Mouse (Mus musculus) liver, embryonic 13.5 days (tissue): ENCODE results near the gene Lamtor3. TPM values are rescaled to one million over a fixed set of nuclear protein-coding genes. Genes with fewer than 3 reads are reported as not detected.
"Not testable (repeated sequence)": the region's sequence is repeated elsewhere in the genome, so short reads cannot be mapped to it uniquely, and the experiment has no call there.

Experiments used
- ATAC-seq: fragments of 200-750 bp; cut with Nextera tagmentation; 2 replicates; pipeline ENCODE4 v1.8.0; 2017; ENCODE audit warnings: low read depth, mild to moderate bottlenecking, moderate number of reproducible peaks, moderate library complexity
- DNase-seq: peaks from one replicate; pipeline ENCODE4 v3.0.0; 2022
- H3K27ac ChIP-seq: fragments of 300-500 bp; sonication (generic); 2 replicates; pipeline ENCODE4 v1.5.1; 2015; ENCODE audit warnings: moderate library complexity, mild to moderate bottlenecking, inconsistent platforms
- H3K27me3 ChIP-seq: fragments of 300-500 bp; sonication (generic); 2 replicates; pipeline ENCODE4 v1.6.1; 2015; ENCODE audit warnings: mild to moderate bottlenecking, inconsistent platforms
- H3K36me3 ChIP-seq: fragments of 300-500 bp; sonication (generic); 2 replicates; pipeline ENCODE4 v1.6.1; 2015; ENCODE audit warnings: mild to moderate bottlenecking, inconsistent platforms
- H3K4me1 ChIP-seq: fragments of 300-500 bp; sonication (generic); replicated peaks from 2 replicates; pipeline ENCODE4 v1.6.1; 2015; ENCODE audit warnings: inconsistent platforms
- H3K4me2 ChIP-seq: fragments of 300-500 bp; sonication (generic); 2 replicates; pipeline ENCODE4 v1.6.1; 2015; ENCODE audit warnings: inconsistent platforms, mild to moderate bottlenecking, moderate library complexity
- H3K4me3 ChIP-seq: fragments of 300-500 bp; sonication (generic); replicated peaks from 2 replicates; pipeline ENCODE4 v1.5.1; 2015; ENCODE audit warnings: mild to moderate bottlenecking, inconsistent platforms
- H3K9ac ChIP-seq: fragments of 300-500 bp; sonication (generic); 2 replicates; pipeline ENCODE4 v1.6.1; 2015; ENCODE audit warnings: mild to moderate bottlenecking, inconsistent platforms
- H3K9me3 ChIP-seq: fragments of 300-500 bp; sonication (generic); replicated peaks from 2 replicates; pipeline ENCODE4 v1.6.1; 2016; ENCODE audit warnings: inconsistent platforms
- WGBS: fragments of 180-500 bp; shearing (Covaris S2); methylation state at CpG from one replicate; pipeline ENCODE4 v1.1.7; 2015; ENCODE audit not compliant: insufficient replicate concordance; 5-methylcytosine and 5-hydroxymethylcytosine counted together
- polyA plus RNA-seq: library from polyadenylated mRNA; unstranded; fragments of >200 nt; fragmentation: Nextera tagmentation; extraction: Ambion mirVana; gene quantifications from 2 replicates; pipeline ENCODE4 v1.2.1, GENCODE M21; 2015

Gene Lamtor3
- polyA plus RNA-seq, 1 experiment from 2014 or later = 65.6 TPM

DNA sequence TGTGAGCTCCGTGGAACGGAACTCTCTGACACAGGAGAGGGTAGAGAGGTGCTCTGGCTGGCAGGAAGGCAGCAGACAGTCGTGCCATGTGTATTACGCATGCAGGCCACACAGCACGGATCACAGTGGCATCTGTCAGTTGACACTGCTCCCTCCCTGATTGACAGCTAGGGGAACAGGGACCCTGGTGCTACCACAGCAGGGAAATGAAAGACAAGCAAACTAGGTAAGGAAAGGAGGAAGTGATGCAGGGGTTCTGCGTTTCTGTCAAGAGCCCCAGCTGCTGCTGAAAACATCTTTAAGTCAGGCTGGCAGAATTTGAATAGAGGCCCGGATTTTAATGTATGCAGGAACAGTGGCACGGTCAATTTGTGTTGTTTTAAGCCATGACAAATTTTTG, 45.2 kb downstream of the Lamtor3 start:
- Histone ChIP-seq H3K27me3 (no peaks in the 10 kb centered on the region), H3K4me3 (no peak overlapping the region), H3K9me3 (no peaks in the 10 kb centered on the region), H3K36me3 (peaks cover 48% of the 10 kb centered on the region), H3K4me1 (peaks cover 60% of the 10 kb centered on the region), H3K9ac (no peak overlapping the region), H3K27ac (0 out of 2 replicates have a peak overlapping the region, but pooled peaks have one; percentile 18), H3K4me2 (no peak overlapping the region)
- ATAC-seq = no peak
- 65% methylated on average over 8 of the region's 8 CpGs for WGBS
- DNase-seq = no peak

DNA sequence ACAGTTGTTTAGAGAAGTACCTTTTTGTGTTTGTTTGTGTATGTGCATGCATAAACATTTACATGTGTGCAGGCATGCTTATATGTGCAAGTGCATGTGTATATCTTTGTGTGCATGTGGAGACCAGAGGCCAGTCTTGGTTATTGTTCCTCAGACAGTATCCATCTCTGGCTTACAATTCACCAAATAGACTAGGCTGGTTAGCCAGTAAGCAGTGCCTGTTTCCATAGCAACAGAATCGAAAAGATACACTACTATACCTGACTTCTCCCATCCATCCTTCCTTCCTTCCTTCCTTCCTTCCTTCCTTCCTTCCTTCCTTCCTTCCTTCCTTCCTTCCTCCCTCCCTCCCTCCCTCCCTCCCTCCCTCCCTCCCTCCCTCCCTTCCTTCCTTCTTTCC, 45.7 kb downstream of the Lamtor3 start:
- Histone ChIP-seq H3K36me3 (peaks cover 48% of the 10 kb centered on the region), H3K4me1 (peaks cover 62% of the 10 kb centered on the region)
- H3K4me2 ChIP-seq, H3K27me3 ChIP-seq, ATAC-seq, H3K4me3 ChIP-seq, H3K27ac ChIP-seq, H3K9ac ChIP-seq, DNase-seq, H3K9me3 ChIP-seq: not testable (repeated sequence)
- 35% methylated on average over 1 of the region's 1 CpGs for WGBS

DNA sequence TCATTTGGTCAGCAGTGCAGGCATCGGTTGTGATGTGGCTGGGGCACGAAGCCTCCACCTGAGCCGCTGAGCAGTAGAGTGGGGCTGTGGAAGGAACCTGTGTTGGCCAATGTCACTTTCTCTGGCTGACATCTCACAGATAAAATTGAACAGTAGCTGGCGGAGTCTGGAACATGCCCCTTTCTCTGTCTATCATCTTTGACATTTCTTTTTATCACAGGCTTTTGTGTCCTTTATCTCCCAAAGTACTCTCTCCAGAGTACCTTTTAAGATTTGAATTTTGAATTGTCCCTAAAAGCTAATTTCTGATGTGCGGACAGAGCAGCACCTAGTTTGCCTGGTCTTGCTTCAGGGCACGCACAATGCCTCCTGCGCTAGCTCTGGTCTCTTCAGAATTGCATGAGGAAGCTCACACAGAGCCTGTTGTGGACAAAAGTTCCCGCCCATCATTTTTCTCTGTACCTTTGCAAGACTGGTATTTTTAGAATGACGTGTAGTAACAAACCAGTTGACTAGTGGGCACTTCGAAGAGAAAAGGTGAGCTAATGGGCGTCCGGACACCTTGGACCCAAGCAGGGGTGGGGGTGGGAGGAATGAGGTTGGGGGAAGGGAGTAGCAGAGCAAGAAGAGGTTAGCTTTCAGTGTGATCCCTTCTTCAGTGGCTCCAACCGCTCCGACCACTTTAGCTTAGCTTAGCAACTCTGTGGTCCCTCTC, 50.0 kb downstream of the Lamtor3 start:
- H3K9ac ChIP-seq = peak overlapping the region; percentile 71
- H3K36me3 ChIP-seq = peaks cover 31% of the 10 kb centered on the region
- peak overlapping the region; percentile 99 for H3K27ac ChIP-seq
- WGBS = 15% methylated on average over 14 of the region's 14 CpGs
- DNase-seq = no peak
- H3K27me3 ChIP-seq = no peaks in the 10 kb centered on the region
- H3K4me3 ChIP-seq = peak overlapping the region; percentile 44
- peaks cover 76% of the 10 kb centered on the region for H3K4me1 ChIP-seq
- H3K4me2 ChIP-seq = peak overlapping the region; percentile 76
- peak; percentile 18 for ATAC-seq
- H3K9me3 ChIP-seq = no peaks in the 10 kb centered on the region

DNA sequence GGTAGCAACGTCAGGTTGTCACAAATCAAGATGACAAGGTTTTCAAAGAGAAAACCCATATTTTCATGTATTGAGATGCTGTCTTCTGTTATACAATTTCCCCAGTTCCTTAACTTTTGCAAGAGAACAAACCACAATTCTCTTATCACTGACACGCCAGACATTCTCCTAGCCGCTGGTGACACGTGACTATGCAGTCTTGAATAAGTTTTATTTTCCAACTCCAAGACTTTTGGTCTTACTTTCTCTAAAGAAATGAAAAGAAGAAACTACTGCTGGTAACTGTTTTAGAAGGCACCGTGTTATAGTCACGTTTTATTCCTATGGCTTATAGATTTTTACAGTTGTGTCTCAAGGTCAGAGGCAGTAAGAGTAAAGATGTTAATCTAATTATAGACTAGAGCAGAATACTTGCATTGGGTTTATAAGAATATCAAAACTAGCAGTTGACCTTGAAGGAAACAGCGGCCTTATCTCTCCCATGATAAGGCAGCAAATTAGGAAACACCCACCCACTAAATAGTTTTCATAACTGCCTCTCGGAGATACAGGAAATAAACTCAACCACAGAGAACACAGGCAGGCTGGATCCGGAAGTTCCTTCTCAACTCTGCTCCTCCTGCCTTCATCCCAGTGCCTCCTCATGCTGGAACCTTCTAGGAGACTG, 50.6 kb downstream of the Lamtor3 start:
- Histone ChIP-seq H3K9me3 (no peaks in the 10 kb centered on the region), H3K4me1 (peaks cover 76% of the 10 kb centered on the region), H3K4me3 (peak overlapping the region; percentile 44), H3K9ac (peak overlapping the region; percentile 71), H3K27ac (peak overlapping the region; percentile 99), H3K4me2 (peak overlapping the region; percentile 76), H3K27me3 (no peaks in the 10 kb centered on the region), H3K36me3 (peaks cover 24% of the 10 kb centered on the region)
- DNase-seq = peak; percentile 67
- WGBS = 7% methylated on average over 9 of the region's 9 CpGs
- peak; percentile 50 for ATAC-seq

DNA sequence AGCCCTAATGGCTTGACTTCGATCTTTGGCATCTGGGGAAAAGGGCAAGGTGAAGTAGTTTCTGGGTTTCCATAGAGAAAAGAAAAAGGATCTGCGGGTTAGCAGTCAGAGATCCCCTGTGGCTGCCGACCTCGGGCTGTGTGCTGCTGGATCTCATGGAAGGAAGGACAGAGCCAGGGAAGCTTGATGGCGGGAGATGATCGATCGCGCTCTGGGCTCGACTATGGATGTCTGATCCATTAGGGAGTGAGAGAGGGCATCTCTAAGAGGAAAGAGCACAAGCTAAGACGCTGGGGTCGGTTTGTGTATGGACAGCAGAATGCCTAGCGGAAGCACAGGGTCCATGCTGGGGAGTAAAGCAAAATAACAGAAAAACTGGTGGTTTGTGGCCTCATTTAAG, 51.6 kb downstream of the Lamtor3 start:
- Histone ChIP-seq H3K27ac (peak overlapping the region; percentile 99), H3K4me2 (peak overlapping the region; percentile 76), H3K9ac (peak overlapping the region; percentile 70), H3K9me3 (no peaks in the 10 kb centered on the region), H3K36me3 (peaks cover 17% of the 10 kb centered on the region), H3K4me1 (peaks cover 86% of the 10 kb centered on the region), H3K27me3 (no peaks in the 10 kb centered on the region), H3K4me3 (peak overlapping the region; percentile 26)
- 32% methylated on average over 12 of the region's 12 CpGs for WGBS
- DNase-seq = peak; percentile 49
- ATAC-seq = no peak

DNA sequence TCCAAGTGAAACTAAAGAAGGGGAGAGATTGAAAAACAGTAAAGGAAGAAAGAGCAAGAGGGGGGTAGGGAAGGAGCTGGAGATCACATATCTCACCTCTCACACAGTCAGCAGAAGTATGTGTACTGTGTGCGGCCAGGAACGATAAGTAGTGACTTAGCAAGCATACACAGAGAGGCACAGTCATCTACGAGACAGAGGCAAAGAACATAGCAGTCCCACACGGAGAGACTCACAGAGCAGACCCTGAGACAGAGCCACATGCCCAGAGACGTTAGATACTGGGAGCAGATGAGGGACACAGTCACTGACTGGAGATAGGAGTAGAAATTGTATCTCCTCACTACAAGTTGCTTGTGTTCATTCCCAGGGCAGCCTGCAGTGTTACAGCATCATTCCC, 53.9 kb downstream of the Lamtor3 start:
- H3K4me2 ChIP-seq = peak overlapping the region; percentile 62
- DNase-seq = peak; percentile 74
- ATAC-seq = peak; percentile 93
- peak overlapping the region; percentile 99 for H3K27ac ChIP-seq
- peaks cover 15% of the 10 kb centered on the region for H3K36me3 ChIP-seq
- 11% methylated on average over 5 of the region's 5 CpGs for WGBS
- no peaks in the 10 kb centered on the region for H3K27me3 ChIP-seq
- H3K4me1 ChIP-seq = peaks cover 89% of the 10 kb centered on the region
- peak overlapping the region; percentile 28 for H3K4me3 ChIP-seq
- no peaks in the 10 kb centered on the region for H3K9me3 ChIP-seq
- peak overlapping the region; percentile 70 for H3K9ac ChIP-seq

DNA sequence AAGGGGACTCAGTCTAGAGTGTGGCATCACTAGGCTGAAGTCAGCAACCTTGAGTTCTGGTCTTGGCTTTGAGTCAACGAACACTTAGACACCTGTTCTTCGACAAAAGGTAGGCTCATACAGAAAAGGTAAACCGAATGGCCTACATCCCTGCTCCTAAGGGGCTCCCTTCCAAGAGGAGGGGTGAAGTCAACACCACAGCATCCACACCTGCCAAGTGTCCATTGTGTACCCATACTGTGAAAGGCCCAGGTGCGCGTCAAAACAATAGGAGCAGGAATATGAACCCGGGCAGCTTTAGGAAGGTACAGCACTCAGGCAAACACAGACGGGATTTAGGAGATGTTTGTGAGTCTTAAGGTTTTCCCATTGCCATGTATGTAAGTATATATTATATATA, 54.7 kb downstream of the Lamtor3 start:
- H3K27ac ChIP-seq = peak overlapping the region; percentile 99
- peak overlapping the region; percentile 62 for H3K4me2 ChIP-seq
- DNase-seq (no peak), ATAC-seq (no peak)
- H3K4me1 ChIP-seq = peaks cover 89% of the 10 kb centered on the region
- 0 out of 2 replicates have a peak overlapping the region, but pooled peaks have one; percentile 28 for H3K4me3 ChIP-seq
- peaks cover 20% of the 10 kb centered on the region for H3K36me3 ChIP-seq
- H3K9ac ChIP-seq = peak overlapping the region; percentile 70
- 84% methylated on average over 7 of the region's 7 CpGs for WGBS
- H3K27me3 ChIP-seq = no peaks in the 10 kb centered on the region
- H3K9me3 ChIP-seq = no peaks in the 10 kb centered on the region

DNA sequence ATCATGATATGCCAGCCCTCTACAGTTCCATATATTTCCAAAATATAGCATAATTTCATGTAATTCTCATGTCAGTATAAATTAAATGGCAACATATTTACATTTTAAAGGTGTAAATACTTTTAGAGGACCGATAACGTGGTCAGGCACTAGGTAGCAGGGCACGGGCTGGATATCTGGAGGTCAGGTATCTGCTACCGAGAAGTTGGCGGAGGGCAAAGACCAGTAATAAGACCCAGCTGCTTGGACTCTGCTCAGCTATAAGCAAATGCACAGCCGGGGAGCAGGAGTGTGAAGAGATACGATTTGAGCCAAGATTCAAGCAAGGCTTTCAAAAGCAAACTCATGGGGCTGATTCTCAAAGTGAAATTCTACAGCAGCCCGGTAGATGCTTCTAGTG, 56.0 kb downstream of the Lamtor3 start:
- no peaks in the 10 kb centered on the region for H3K9me3 ChIP-seq
- peaks cover 20% of the 10 kb centered on the region for H3K36me3 ChIP-seq
- DNase-seq (no peak), ATAC-seq (no peak)
- H3K27me3 ChIP-seq = no peaks in the 10 kb centered on the region
- peaks cover 91% of the 10 kb centered on the region for H3K4me1 ChIP-seq
- 72% methylated on average over 8 of the region's 8 CpGs for WGBS
- H3K9ac ChIP-seq = no peak overlapping the region
- H3K4me2 ChIP-seq = no peak overlapping the region
- H3K4me3 ChIP-seq = no peak overlapping the region
- peak overlapping the region; percentile 39 for H3K27ac ChIP-seq

DNA sequence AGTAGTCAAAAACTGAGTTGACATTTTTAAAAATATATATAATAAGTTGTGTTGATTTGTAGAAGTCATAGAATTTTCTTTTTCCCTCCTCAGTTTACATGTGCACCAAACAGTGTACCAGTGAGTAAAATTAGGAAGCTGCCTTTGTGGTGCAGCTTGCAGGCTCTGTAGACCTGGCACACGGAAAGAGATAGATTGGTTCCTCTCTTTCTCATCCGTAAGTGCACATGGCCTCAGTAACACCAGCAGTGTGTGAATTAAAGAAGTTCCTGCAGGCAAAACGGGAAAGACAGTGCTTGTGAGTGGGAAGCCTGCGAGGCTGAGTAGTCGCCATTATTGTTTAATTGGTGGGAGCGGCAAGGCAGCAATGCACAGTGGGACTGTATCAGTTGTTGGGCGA, 57.1 kb downstream of the Lamtor3 start:
- no peak overlapping the region for H3K4me3 ChIP-seq
- ATAC-seq (no peak), DNase-seq (no peak)
- H3K9me3 ChIP-seq = no peaks in the 10 kb centered on the region
- peaks cover 20% of the 10 kb centered on the region for H3K36me3 ChIP-seq
- 69% methylated on average over 7 of the region's 7 CpGs for WGBS
- no peak overlapping the region for H3K9ac ChIP-seq
- H3K4me1 ChIP-seq = peaks cover 93% of the 10 kb centered on the region
- H3K27me3 ChIP-seq = no peaks in the 10 kb centered on the region
- no peak overlapping the region for H3K4me2 ChIP-seq
- H3K27ac ChIP-seq = peak overlapping the region; percentile 47

DNA sequence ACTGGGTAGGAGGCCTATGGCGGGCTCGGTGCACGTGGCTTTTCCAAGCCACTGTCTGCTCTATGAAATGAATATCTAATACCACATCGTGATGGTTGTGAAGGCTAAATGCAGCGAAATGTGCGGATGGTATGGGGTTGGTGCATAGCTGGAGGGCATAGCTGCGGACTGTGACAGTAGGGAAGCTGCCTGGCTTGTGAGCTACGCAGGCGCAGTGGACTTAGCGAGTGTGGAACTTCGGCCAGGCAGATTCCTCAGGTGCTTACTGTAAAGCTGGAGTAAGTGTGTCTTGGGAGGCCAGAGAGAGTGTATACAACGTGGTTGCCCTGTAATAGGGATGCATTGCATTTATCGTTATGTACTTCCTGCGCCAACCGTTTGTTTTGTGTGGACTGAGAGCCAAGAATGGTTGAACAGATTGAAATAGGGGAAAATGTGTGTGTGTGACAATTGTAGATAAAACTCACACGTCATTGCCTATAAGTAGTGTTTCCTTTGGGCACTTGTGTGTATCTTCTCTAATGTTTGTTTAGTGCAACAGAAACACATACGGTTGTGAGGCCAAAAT, 57.6 kb downstream of the Lamtor3 start:
- Histone ChIP-seq H3K27ac (peak overlapping the region; percentile 47), H3K9ac (no peak overlapping the region), H3K27me3 (no peaks in the 10 kb centered on the region), H3K4me1 (peaks cover 90% of the 10 kb centered on the region), H3K9me3 (no peaks in the 10 kb centered on the region), H3K36me3 (peaks cover 20% of the 10 kb centered on the region), H3K4me2 (no peak overlapping the region), H3K4me3 (no peak overlapping the region)
- 66% methylated on average over 17 of the region's 17 CpGs for WGBS
- no peak for ATAC-seq
- DNase-seq = no peak

DNA sequence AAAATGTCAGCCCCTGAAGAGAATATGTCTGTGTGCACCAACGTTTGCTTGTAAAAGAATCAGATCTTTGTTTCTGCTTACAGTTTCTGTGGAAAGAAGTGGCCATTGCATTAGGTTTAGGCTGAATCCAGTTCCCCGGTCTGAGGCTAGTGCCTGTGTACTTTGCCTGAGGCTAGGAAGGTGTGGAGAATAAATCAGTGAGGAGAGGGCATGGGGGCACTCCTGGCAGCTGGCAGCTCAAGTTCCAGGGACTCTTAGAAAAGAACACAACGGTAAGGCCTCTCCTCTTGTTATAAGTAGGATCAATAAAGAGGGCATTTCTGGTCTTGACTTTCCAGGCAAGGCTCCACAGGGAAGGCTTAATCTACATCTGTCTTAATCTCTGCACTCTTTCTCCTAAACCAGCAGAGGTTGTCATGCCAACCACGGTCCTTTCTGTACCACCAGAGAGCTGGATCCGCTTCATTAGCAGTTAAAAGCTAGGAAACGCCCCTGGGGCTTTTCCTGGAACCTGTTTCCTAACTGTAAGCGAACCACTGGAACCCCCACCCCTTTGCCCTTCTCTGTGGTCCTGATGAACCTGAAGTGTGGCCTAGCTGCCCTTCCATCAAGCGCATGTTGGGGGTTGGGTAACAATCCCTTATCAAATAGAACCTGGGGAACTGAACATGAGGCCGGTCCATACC, 58.8 kb downstream of the Lamtor3 start:
- H3K9ac ChIP-seq = peak overlapping the region; percentile 27
- H3K27me3 ChIP-seq = no peaks in the 10 kb centered on the region
- H3K4me1 ChIP-seq = peaks cover 85% of the 10 kb centered on the region
- DNase-seq (no peak), ATAC-seq (no peak)
- H3K27ac ChIP-seq = peak overlapping the region; percentile 67
- peaks cover 20% of the 10 kb centered on the region for H3K36me3 ChIP-seq
- 48% methylated on average over 9 of the region's 9 CpGs for WGBS
- no peaks in the 10 kb centered on the region for H3K9me3 ChIP-seq
- peak overlapping the region; percentile 38 for H3K4me2 ChIP-seq
- no peak overlapping the region; the same call in 1 of the 2 replicates for H3K4me3 ChIP-seq
